Mouse (Mus musculus): ENCODE results near the gene Kmt2e. TPM values are rescaled to one million over a fixed set of nuclear protein-coding genes. Genes with fewer than 3 reads are reported as not detected.

The Kmt2e gene
- polyA plus RNA-seq (2012; rRNA removed): 5.3 and 12.2 TPM in 2 replicates

- WGBS: under 1% methylated on average over 75 of the region's 85 CpGs
- Histone ChIP-seq H3K27ac (ENCODE audit: insufficient read depth, low read depth, low read length) (peak within 1 kb of the TSS; percentile 99), H3K4me1 (ENCODE audit: control insufficient read depth, insufficient read depth, insufficient read length, low read length) (no peaks in the 10 kb centered on the region), H3K27me3 (ENCODE audit: control insufficient read depth, insufficient read depth, low read length) (no peaks in the 10 kb centered on the region), H3K4me3 (ENCODE audit: low read depth, low read length) (peak within 1 kb of the TSS; percentile 81), H3K36me3 (ENCODE audit: control insufficient read depth, insufficient read depth, low read length) (no peaks in the 10 kb centered on the region)
- TF ChIP-seq CTCF (IDR thresholded peaks at IDR 0.05; ENCODE audit: extremely low read depth, insufficient read length, insufficient replicate concordance, low read depth, low read length): peak; percentile 37; the same call in 1 of the 2 replicates
- TF ChIP-seq POLR2A (IDR thresholded peaks at IDR 0.05; ENCODE audit: low read depth, low read length): peak; percentile 10
Measured at GRCm38 (mm10) chr5:23433720-23434597, at the start of gene Kmt2e. Gene Kmt2e, plus strand, starts transcription at chr5:23434441.

- Histone ChIP-seq H3K4me3 (ENCODE audit: low read depth, low read length) (no peak overlapping the region), H3K36me3 (ENCODE audit: control insufficient read depth, insufficient read depth, low read length) (no peaks in the 10 kb centered on the region), H3K4me1 (ENCODE audit: control insufficient read depth, insufficient read depth, insufficient read length, low read length) (peaks cover 4% of the 10 kb centered on the region; the same call in 1 of the 2 replicates), H3K27ac (ENCODE audit: insufficient read depth, low read depth, low read length) (no peak overlapping the region), H3K27me3 (ENCODE audit: control insufficient read depth, insufficient read depth, low read length) (no peaks in the 10 kb centered on the region)
- 71% methylated on average over 1 of the region's 1 CpGs for WGBS
- TF ChIP-seq CTCF (IDR thresholded peaks at IDR 0.05; ENCODE audit: extremely low read depth, insufficient read length, insufficient replicate concordance, low read depth, low read length): no peak
- TF ChIP-seq POLR2A (IDR thresholded peaks at IDR 0.05; ENCODE audit: low read depth, low read length): no peak
Measured at GRCm38 (mm10) chr5:23385136-23385535, 49.1 kb upstream of the Kmt2e start.

DNA sequence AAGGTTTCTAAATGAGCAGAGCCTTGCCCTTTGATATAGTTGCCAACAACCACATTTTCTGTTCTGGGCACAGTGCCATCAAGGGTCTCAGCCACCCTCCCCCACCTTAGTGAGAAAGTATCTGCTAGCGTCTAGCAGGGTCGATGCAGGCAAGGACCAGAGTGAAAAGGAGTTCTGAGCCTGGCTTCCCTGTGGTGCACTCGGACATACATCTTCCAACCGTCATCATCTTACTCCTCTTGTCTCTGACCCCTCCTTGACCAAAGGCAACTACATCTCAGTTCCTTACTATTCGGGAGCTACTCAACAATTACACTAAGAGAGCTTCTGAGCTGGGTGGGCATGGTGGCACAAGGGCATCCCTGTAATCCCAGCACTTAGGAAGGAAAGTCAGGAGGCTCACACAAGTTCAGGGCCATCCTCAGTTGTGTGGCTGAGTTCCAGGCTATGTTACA, 48.5 kb upstream of the Kmt2e start:
- H3K36me3 ChIP-seq (ENCODE audit: control insufficient read depth, insufficient read depth, low read length): no peaks in the 10 kb centered on the region
- TF ChIP-seq POLR2A (IDR thresholded peaks at IDR 0.05; ENCODE audit: low read depth, low read length): no peak
- TF ChIP-seq CTCF (IDR thresholded peaks at IDR 0.05; ENCODE audit: extremely low read depth, insufficient read length, insufficient replicate concordance, low read depth, low read length): no peak
- whole genome bisulfite sequencing: 69% methylated on average over 5 of the region's 5 CpGs
- H3K27me3 ChIP-seq (ENCODE audit: control insufficient read depth, insufficient read depth, low read length): no peaks in the 10 kb centered on the region
- peaks cover 4% of the 10 kb centered on the region; the same call in 1 of the 2 replicates for H3K4me1 ChIP-seq (ENCODE audit: control insufficient read depth, insufficient read depth, insufficient read length, low read length)
- no peak overlapping the region for H3K4me3 ChIP-seq (ENCODE audit: low read depth, low read length)
- H3K27ac ChIP-seq (ENCODE audit: insufficient read depth, low read depth, low read length): peak overlapping the region; percentile 30

- 1% methylated on average over 22 of the region's 22 CpGs for WGBS
- H3K27me3 ChIP-seq (ENCODE audit: control insufficient read depth, insufficient read depth, low read length): no peaks in the 10 kb centered on the region
- no peaks in the 10 kb centered on the region for H3K36me3 ChIP-seq (ENCODE audit: control insufficient read depth, insufficient read depth, low read length)
- no peak for TF ChIP-seq CTCF (IDR thresholded peaks at IDR 0.05; ENCODE audit: extremely low read depth, insufficient read length, insufficient replicate concordance, low read depth, low read length)
- peaks cover 4% of the 10 kb centered on the region; the same call in 1 of the 2 replicates for H3K4me1 ChIP-seq (ENCODE audit: control insufficient read depth, insufficient read depth, insufficient read length, low read length)
- peak overlapping the region; percentile 93 for H3K27ac ChIP-seq (ENCODE audit: insufficient read depth, low read depth, low read length)
- H3K4me3 ChIP-seq (ENCODE audit: low read depth, low read length): peak overlapping the region; percentile 60
Measured at GRCm38 (mm10) chr5:23386562-23387312, 47.5 kb upstream of the Kmt2e start.

GRCm38 (mm10) chr5:23387313-23387666, 47.0 kb upstream of the Kmt2e start:
- 42% methylated on average over 2 of the region's 2 CpGs for WGBS

GRCm38 (mm10) chr5:23388091-23388490, 46.1 kb upstream of the Kmt2e start:
- 48% methylated on average over 3 of the region's 3 CpGs for WGBS
- no peaks in the 10 kb centered on the region for H3K36me3 ChIP-seq (ENCODE audit: control insufficient read depth, insufficient read depth, low read length)
- no peak for TF ChIP-seq CTCF (IDR thresholded peaks at IDR 0.05; ENCODE audit: extremely low read depth, insufficient read length, insufficient replicate concordance, low read depth, low read length)
- TF ChIP-seq POLR2A (IDR thresholded peaks at IDR 0.05; ENCODE audit: low read depth, low read length): no peak
- peaks cover 4% of the 10 kb centered on the region; the same call in 1 of the 2 replicates for H3K4me1 ChIP-seq (ENCODE audit: control insufficient read depth, insufficient read depth, insufficient read length, low read length)
- no peak overlapping the region for H3K4me3 ChIP-seq (ENCODE audit: low read depth, low read length)
- no peaks in the 10 kb centered on the region for H3K27me3 ChIP-seq (ENCODE audit: control insufficient read depth, insufficient read depth, low read length)
- H3K27ac ChIP-seq (ENCODE audit: insufficient read depth, low read depth, low read length): peak overlapping the region; percentile 63; the same call in 1 of the 2 replicates

More at GRCm38 (mm10) chr5:23387313-23387666, 47.0 kb upstream of the Kmt2e start:
- H3K36me3 ChIP-seq (ENCODE audit: control insufficient read depth, insufficient read depth, low read length): no peaks in the 10 kb centered on the region
- no peak for TF ChIP-seq CTCF (IDR thresholded peaks at IDR 0.05; ENCODE audit: extremely low read depth, insufficient read length, insufficient replicate concordance, low read depth, low read length)
- TF ChIP-seq POLR2A (IDR thresholded peaks at IDR 0.05; ENCODE audit: low read depth, low read length): no peak
- peak overlapping the region; percentile 63 for H3K27ac ChIP-seq (ENCODE audit: insufficient read depth, low read depth, low read length)
- no peaks in the 10 kb centered on the region for H3K27me3 ChIP-seq (ENCODE audit: control insufficient read depth, insufficient read depth, low read length)
- peaks cover 4% of the 10 kb centered on the region; the same call in 1 of the 2 replicates for H3K4me1 ChIP-seq (ENCODE audit: control insufficient read depth, insufficient read depth, insufficient read length, low read length)
- no peak overlapping the region for H3K4me3 ChIP-seq (ENCODE audit: low read depth, low read length)
